9 mouse cellular contexts compared by ENCODE assay signal in genomic region chr4:131438403-131438802, GRCm38 (mm10).
"Had no signal": no experiment of that assay in that cellular context is flagged by ENCODE, and none has a peak within 500 bp of the region (broad histone marks: within the 10 kb centered on the region; RNA-seq: fewer than 3 reads in every experiment).

No protein-coding gene starts in this region.

- DNase-seq: kidney, adult 18-20 months; kidney, postnatal 4 days; liver; lung, postnatal 10 days; lung, postnatal 36 days; right cerebral cortex, postnatal 14 days; right cerebral cortex, postnatal 4 days; thymus, adult 2 months; thymus, postnatal 36 days had no signal
